Mouse (Mus musculus) MEL (cell line): ENCODE measurements around the gene Slc37a4.
A peak's percentile ranks its signal among the peaks of the same experiment; 100 is the strongest.

Source experiments
- CHD2 ChIP-seq: IDR thresholded peaks from 2 replicates; pipeline ENCODE4 v1.6.1; 2011; ENCODE audit warnings: low read length, improper control_type of control experiment
- CTCF ChIP-seq, 3 experiments: IDR thresholded peaks in 2 of 3; conservative IDR thresholded peaks in 1 of 3; 2 replicates each; pipeline ENCODE4 v1.5.1; 2011 to 2012; ENCODE audit warnings: low read length in 3 of 3, low read depth in 2 of 3, mild to moderate bottlenecking in 2 of 3, improper control_type of control experiment in 1 of 3, inconsistent platforms in 1 of 3, mixed read lengths in 1 of 3, moderate library complexity in 1 of 3; ENCODE audit not compliant: control insufficient read depth in 1 of 3, insufficient read depth in 1 of 3, poor library complexity in 1 of 3, severe bottlenecking in 1 of 3
- ELF1 ChIP-seq: IDR thresholded peaks from 2 replicates; pipeline ENCODE4 v1.6.1; 2014; ENCODE audit warnings: low read depth, mild to moderate bottlenecking, inconsistent platforms, low read length, improper control_type of control experiment, moderate library complexity
- EP300 ChIP-seq, 2 experiments: IDR thresholded peaks; 2 replicates each; pipeline ENCODE4 v1.6.1; 2011; ENCODE audit warnings: improper control_type of control experiment in 2 of 2, low read length in 2 of 2, low read depth in 1 of 2, mild to moderate bottlenecking in 1 of 2
- ETS1 ChIP-seq: IDR thresholded peaks from 2 replicates; pipeline ENCODE4 v1.6.1; 2012; ENCODE audit warnings: low read depth, mild to moderate bottlenecking, inconsistent platforms, low read length, improper control_type of control experiment, moderate library complexity
- GABPA ChIP-seq: IDR thresholded peaks from 2 replicates; pipeline ENCODE4 v1.6.1; 2012; ENCODE audit warnings: low read depth, mild to moderate bottlenecking, inconsistent platforms, low read length, improper control_type of control experiment, moderate library complexity
- MAFK ChIP-seq: IDR thresholded peaks from 2 replicates; pipeline ENCODE4 v1.6.1; 2011; ENCODE audit warnings: low read depth, mild to moderate bottlenecking, low read length, improper control_type of control experiment, borderline replicate concordance
- MAX ChIP-seq: IDR thresholded peaks from 2 replicates; pipeline ENCODE4 v1.6.1; 2011; ENCODE audit warnings: low read length, improper control_type of control experiment
- NELFE ChIP-seq: IDR thresholded peaks from 2 replicates; pipeline ENCODE4 v1.6.1; 2011; ENCODE audit warnings: low read depth, low read length, improper control_type of control experiment
- POLR2A ChIP-seq, 2 experiments: IDR thresholded peaks; 2 replicates each; pipeline ENCODE4 v1.6.1; 2011 to 2012; ENCODE audit warnings: low read length in 2 of 2, mild to moderate bottlenecking in 2 of 2, control low read depth in 1 of 2, improper control_type of control experiment in 1 of 2, low read depth in 1 of 2, moderate library complexity in 1 of 2; ENCODE audit not compliant: control insufficient read depth in 1 of 2, insufficient read depth in 1 of 2, poor library complexity in 1 of 2
- RAD21 ChIP-seq: IDR thresholded peaks from 2 replicates; pipeline ENCODE4 v1.6.1; 2011; ENCODE audit warnings: mild to moderate bottlenecking, low read depth, low read length, improper control_type of control experiment
- TCF12 ChIP-seq: IDR thresholded peaks from 2 replicates; pipeline ENCODE4 v1.6.1; 2014; ENCODE audit warnings: low read depth, mild to moderate bottlenecking, inconsistent platforms, low read length, improper control_type of control experiment, moderate library complexity
- USF1 ChIP-seq: IDR thresholded peaks from 2 replicates; pipeline ENCODE4 v1.6.1; 2014; ENCODE audit warnings: low read depth, mild to moderate bottlenecking, inconsistent platforms, low read length, improper control_type of control experiment, moderate library complexity

DNA sequence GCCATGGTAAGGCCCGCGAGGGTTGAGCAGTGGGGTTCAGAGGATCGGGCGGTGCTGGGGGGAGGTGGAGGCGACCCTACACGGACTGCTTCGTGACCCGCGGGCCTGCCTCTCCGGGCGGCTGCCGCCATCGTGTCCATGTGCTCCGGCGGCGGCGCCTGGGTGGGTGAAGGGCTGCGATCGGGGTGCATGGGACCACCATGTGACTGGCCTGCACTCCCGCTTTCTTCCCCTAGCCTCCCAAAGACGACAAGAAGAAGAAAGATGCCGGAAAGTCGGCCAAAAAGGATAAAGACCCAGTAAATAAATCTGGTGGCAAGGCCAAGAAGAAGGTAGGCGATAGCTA is 11.1 kb downstream of the Slc37a4 start:
- no peak for TF ChIP-seq MAFK
- TF ChIP-seq CTCF (IDR thresholded peaks at IDR 0.05 in 2 of 3, conservative IDR thresholded peaks at IDR 0.05 in 1 of 3; ENCODE audit: control insufficient read depth in 1 of 3, insufficient read depth in 1 of 3, low read depth in 2 of 3, low read length in 3 of 3, poor library complexity in 1 of 3, severe bottlenecking in 1 of 3) = no peak
- TF ChIP-seq POLR2A (IDR thresholded peaks at IDR 0.05; ENCODE audit: control insufficient read depth in 1 of 2, insufficient read depth in 1 of 2, low read depth in 1 of 2, low read length in 2 of 2, poor library complexity in 1 of 2) = 0 out of 4 replicates have a peak, but pooled peaks of 1 of the 2 experiments have one; percentile 3
- TF ChIP-seq CHD2 = no peak
- TF ChIP-seq NELFE = no peak
- 0 out of 2 replicates have a peak, but pooled peaks have one; percentile 7 for TF ChIP-seq USF1
- TF ChIP-seq RAD21 = no peak
- no peak for TF ChIP-seq ETS1
- TF ChIP-seq MAX = peak; percentile 89; the same call in 1 of the 2 replicates
- TF ChIP-seq GABPA = no peak
- no peak for TF ChIP-seq ELF1
- no peak for TF ChIP-seq TCF12
- TF ChIP-seq EP300 (IDR thresholded peaks at IDR 0.05; ENCODE audit: low read depth in 1 of 2, low read length in 2 of 2) = no peak
